Mouse (Mus musculus) G1E (cell line): Measurements from ENCODE around the gene 4930432K21Rik.

Source experiments
- CTCF ChIP-seq: IDR thresholded peaks from 2 replicates; pipeline ENCODE4 v1.5.1; 2012; ENCODE audit warnings: low read depth, low read length, inconsistent platforms, mixed read lengths
- GATA1 ChIP-seq: IDR thresholded peaks from 2 replicates; pipeline ENCODE4 v1.6.1; 2012; ENCODE audit warnings: borderline replicate concordance, low read length, inconsistent platforms, mixed read lengths
- GATA2 ChIP-seq: IDR thresholded peaks from 2 replicates; pipeline ENCODE4 v1.6.1; 2012; ENCODE audit warnings: low read depth, low read length, inconsistent platforms, borderline replicate concordance
- POLR2AphosphoS5 ChIP-seq: IDR thresholded peaks from 2 replicates; pipeline ENCODE4 v1.6.1; 2012; ENCODE audit warnings: low read depth, low read length, inconsistent platforms; ENCODE audit not compliant: insufficient replicate concordance
- TAL1 ChIP-seq: conservative IDR thresholded peaks from 2 replicates; pipeline ENCODE4 v1.6.1; 2012; ENCODE audit warnings: low read depth, low read length, inconsistent platforms, mixed read lengths

DNA sequence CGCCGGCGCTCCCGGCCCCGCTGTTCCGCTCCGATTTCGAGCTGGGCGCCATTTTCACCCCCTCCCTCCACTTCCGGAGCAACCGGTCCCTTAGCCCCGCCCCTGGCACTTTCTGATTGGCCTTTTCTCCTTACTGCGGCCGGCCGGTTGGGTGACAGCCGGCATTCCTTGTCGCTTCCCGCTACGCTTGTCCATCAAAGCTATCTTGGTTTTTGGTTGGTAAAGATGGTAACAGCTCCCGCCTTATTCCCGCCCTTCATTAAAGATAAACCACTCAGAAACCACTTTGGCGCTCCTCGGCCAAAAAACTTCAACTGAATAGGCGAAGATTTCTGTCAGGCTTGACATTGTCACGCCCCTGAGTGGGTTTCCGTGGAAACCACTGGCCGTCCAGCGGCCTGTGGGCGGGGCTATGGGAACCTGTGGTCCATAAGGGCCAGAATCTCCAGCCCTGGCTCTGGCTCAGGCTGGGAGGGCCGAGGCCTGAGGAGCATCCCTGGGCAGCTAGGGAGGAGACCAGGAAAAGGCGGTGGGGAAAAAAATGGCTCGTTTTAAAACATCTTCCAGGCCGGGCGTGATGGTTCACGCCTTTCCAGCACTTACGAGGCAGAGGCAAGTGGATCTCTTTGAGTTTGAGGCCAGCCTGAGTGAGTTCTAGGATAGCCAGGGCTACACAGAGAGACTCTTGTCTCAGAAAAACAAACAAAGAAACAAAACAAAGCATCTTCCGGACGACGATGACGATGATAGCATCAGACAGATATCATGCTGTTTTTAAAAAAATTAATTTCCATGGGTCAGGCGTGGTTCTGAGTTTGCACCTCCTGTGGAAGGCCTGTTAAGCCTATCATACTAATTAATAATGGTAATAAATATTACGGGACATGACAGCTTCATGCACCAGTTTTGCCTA, 42.9 kb upstream of the 4930432K21Rik start, which contains the start of gene Dcaf15:
- TF ChIP-seq TAL1: no peak
- TF ChIP-seq CTCF: no peak
- TF ChIP-seq POLR2AphosphoS5: no peak
- no peak for TF ChIP-seq GATA1
- TF ChIP-seq GATA2: no peak
